Mouse (Mus musculus): ENCODE data around the gene Polr1c. TPM values are rescaled to one million over a fixed set of nuclear protein-coding genes. Genes with fewer than 3 reads are reported as not detected.

Gene Polr1c
- total RNA-seq, 2 experiments from 2014 or later, result 36.3 to 38.8 TPM

GRCm38 (mm10) chr17:46267511-46267910 lies 19.7 kb upstream of the Polr1c start:
- intact Hi-C loops (cut with DNase I), result loop anchor here (2.0 to 5.0 kb wide), 2 partner anchors 31 to 120 kb away; no protein-coding TSS in a partner anchor
- no peak for DNase-seq (ENCODE audit: low spot score in 2 of 2)

- no peak for DNase-seq (ENCODE audit: low spot score in 2 of 2)
- intact Hi-C loops (cut with DNase I), result loop anchor here (2.0 to 5.0 kb wide), 2 partner anchors 32 to 120 kb away; no protein-coding TSS in a partner anchor
Observed at GRCm38 (mm10) chr17:46266986-46267385, 19.1 kb upstream of the Polr1c start.

GRCm38 (mm10) chr17:46265918-46266618 lies 18.2 kb upstream of the Polr1c start:
- peak; percentile 82 to 85 for DNase-seq (ENCODE audit: low spot score in 2 of 2)
- intact Hi-C loops (cut with DNase I), result loop anchor here (2.0 to 5.0 kb wide), 2 partner anchors 33 to 121 kb away; no protein-coding TSS in a partner anchor

GRCm38 (mm10) chr17:46265502-46265901 lies 17.6 kb upstream of the Polr1c start:
- DNase-seq (ENCODE audit: low spot score in 2 of 2), result no peak
- intact Hi-C loops (cut with DNase I), result loop anchor here (5.0 kb wide), 1 partner anchor 122 kb away; no protein-coding TSS in a partner anchor

GRCm38 (mm10) chr17:46262201-46262694 lies 14.4 kb upstream of the Polr1c start:
- intact Hi-C loops (cut with DNase I), result loop anchor here (5.0 kb wide), 1 partner anchor 250 kb away; no protein-coding TSS in a partner anchor
- DNase-seq (ENCODE audit: low spot score in 2 of 2), result no peak

GRCm38 (mm10) chr17:46259675-46260074 lies 11.8 kb upstream of the Polr1c start:
- intact Hi-C loops (cut with DNase I), result loop anchor here (5.0 kb wide), 1 partner anchor 253 kb away; no protein-coding TSS in a partner anchor
- no peak for DNase-seq (ENCODE audit: low spot score in 2 of 2)

- intact Hi-C loops (cut with DNase I), result no loop called here
- peak in 1 of 2 experiments; percentile 3 for DNase-seq (ENCODE audit: low spot score in 2 of 2)
Observed at GRCm38 (mm10) chr17:46258279-46259053, 10.6 kb upstream of the Polr1c start.

GRCm38 (mm10) chr17:46255147-46255546 lies 7.3 kb upstream of the Polr1c start:
- intact Hi-C loops (cut with DNase I), result no loop called here
- no peak for DNase-seq (ENCODE audit: low spot score in 2 of 2)

GRCm38 (mm10) chr17:46254106-46254505 lies 6.3 kb upstream of the Polr1c start:
- intact Hi-C loops (cut with DNase I), result no loop called here

GRCm38 (mm10) chr17:46253452-46254084 lies 5.7 kb upstream of the Polr1c start, which contains the start of gene Lrrc73:
Gene Lrrc73, plus strand, starts transcription at chr17:46253531.
- intact Hi-C loops (cut with DNase I), result no loop called here
- DNase-seq (ENCODE audit: low spot score in 2 of 2), result peak; percentile 93 to 94

More at GRCm38 (mm10) chr17:46254106-46254505, 6.3 kb upstream of the Polr1c start:
- DNase-seq (ENCODE audit: low spot score in 2 of 2), result no peak

- DNase-seq (ENCODE audit: low spot score in 2 of 2), result no peak
- intact Hi-C loops (cut with DNase I), result no loop called here
Observed at GRCm38 (mm10) chr17:46252571-46253451, 5.0 kb upstream of the Polr1c start.

- DNase-seq (ENCODE audit: low spot score in 2 of 2), result no peak
- intact Hi-C loops (cut with DNase I), result no loop called here
Observed at GRCm38 (mm10) chr17:46251174-46251573, 3.3 kb upstream of the Polr1c start.

GRCm38 (mm10) chr17:46248189-46248522 lies 302 bp upstream of the Polr1c start:
- DNase-seq (ENCODE audit: low spot score in 2 of 2), result no peak
- intact Hi-C loops (cut with DNase I), result no loop called here

- no peak for DNase-seq (ENCODE audit: low spot score in 2 of 2)
- intact Hi-C loops (cut with DNase I), result no loop called here
Observed at GRCm38 (mm10) chr17:46244579-46244978, 3.3 kb downstream of the Polr1c start.

GRCm38 (mm10) chr17:46243624-46244023 lies 4.2 kb downstream of the Polr1c start:
- DNase-seq (ENCODE audit: low spot score in 2 of 2), result no peak
- intact Hi-C loops (cut with DNase I), result no loop called here

GRCm38 (mm10) chr17:46242993-46243392 lies 4.9 kb downstream of the Polr1c start:
- intact Hi-C loops (cut with DNase I), result no loop called here

GRCm38 (mm10) chr17:46242274-46242673 lies 5.6 kb downstream of the Polr1c start:
- intact Hi-C loops (cut with DNase I), result no loop called here
- no peak for DNase-seq (ENCODE audit: low spot score in 2 of 2)

More at GRCm38 (mm10) chr17:46242993-46243392, 4.9 kb downstream of the Polr1c start:
- DNase-seq (ENCODE audit: low spot score in 2 of 2), result no peak

GRCm38 (mm10) chr17:46241471-46241870 lies 6.4 kb downstream of the Polr1c start:
- intact Hi-C loops (cut with DNase I), result no loop called here
- no peak for DNase-seq (ENCODE audit: low spot score in 2 of 2)

Data from left cerebral cortex, postnatal 36 days (tissue).